Mouse (Mus musculus) liver, embryonic 14.5 days (tissue): Measurements from ENCODE around the gene Lamc1.

Experiments used
- CTCF ChIP-seq: IDR thresholded peaks from 2 replicates; pipeline ENCODE4 v1.5.1; 2016; ENCODE audit warnings: antibody characterized with exemption, low read depth, control low read depth
- EP300 ChIP-seq: IDR thresholded peaks from 2 replicates; pipeline ENCODE4 v1.6.1; 2016; ENCODE audit warnings: antibody characterized with exemption, low read depth

DNA sequence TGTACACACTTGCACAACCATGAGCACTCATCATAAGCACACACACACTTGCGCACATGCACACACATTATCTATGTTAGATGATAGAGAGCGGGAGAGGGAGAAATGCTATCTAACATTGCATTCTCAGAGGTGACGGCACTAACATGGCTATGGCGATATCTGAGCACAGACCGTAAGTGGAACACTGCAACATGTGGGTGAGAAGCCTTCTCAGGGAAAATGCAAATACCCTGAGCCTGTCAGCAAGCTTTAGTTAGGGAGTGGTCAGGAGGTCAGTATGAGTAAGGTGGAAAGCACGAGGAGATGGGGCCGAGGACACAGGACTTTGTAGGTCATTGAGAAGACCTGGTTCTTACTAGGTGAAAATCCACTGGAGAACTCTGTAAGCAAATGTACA is 64.3 kb downstream of the Lamc1 start:
- no peak for TF ChIP-seq CTCF
- no peak for TF ChIP-seq EP300
